Mouse (Mus musculus): ENCODE data around the gene Snapin.

The Snapin gene

DNA sequence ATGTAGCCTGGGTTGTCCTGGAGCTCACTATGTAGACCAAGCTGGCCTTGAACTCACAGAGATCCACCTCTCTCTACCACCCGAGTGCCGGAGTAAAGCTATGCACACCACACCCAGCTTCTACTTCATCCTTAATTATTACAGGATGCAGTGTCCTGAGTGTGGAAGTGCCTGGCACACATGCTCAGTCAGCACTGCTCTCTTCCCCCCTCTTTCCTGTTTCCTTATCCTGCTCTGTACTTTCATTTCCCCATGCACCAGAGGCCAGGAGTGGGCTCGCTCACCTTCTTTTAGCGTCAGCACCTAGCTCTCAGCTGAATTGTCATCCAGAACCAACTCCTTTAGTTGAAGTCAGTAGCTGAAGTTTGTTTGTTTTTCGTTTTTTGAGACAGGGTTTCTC is 30.5 kb downstream of the Snapin start:
- in situ Hi-C loops (cut with MboI, MseI) = loop anchor here (10.0 kb wide), 1 partner anchor 46 kb away; no protein-coding TSS in a partner anchor

DNA sequence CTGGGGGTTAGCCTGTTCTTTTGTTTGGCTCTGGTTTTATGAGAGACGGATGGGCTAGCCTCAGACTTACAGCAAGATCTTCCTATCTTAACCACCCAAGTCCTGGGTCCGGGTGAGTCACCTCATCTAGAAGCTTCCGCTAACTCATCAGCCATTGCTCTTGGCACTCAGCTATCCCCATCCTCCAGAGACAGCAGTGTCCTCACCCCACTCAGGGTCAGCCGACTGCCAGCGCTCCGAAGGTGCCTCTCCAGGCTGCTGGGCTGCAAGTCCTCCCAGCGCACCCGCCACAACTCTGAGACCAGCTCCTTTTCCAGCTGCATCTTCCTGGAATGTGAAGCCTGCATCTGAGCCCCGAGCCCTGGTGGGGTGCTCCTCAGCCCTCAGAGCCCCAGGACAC is 31.1 kb downstream of the Snapin start:
- in situ Hi-C loops (cut with MboI, MseI) = loop anchor here (10.0 kb wide), 1 partner anchor 45 kb away; no protein-coding TSS in a partner anchor

DNA sequence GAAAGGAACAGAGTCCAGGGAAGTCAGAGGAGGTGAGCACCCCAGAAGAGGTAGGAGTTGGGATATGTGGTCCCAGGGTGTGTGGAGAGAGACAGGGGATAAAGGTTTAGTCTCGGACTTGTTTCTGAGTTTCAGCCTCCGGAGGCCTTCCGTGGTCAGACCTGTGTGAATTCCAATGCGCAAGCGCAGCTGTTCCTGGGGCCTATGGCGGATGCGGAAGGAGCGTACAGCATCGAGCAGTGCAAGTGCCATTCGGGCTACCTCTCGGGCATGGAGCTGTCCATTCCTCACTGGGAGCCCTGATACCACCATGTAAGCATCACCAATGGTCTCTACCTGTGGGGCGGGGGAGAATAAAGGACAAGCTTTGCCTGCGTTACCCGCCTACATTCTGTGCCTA is 35.9 kb downstream of the Snapin start:
- in situ Hi-C loops (cut with MboI, MseI) = no loop called here

DNA sequence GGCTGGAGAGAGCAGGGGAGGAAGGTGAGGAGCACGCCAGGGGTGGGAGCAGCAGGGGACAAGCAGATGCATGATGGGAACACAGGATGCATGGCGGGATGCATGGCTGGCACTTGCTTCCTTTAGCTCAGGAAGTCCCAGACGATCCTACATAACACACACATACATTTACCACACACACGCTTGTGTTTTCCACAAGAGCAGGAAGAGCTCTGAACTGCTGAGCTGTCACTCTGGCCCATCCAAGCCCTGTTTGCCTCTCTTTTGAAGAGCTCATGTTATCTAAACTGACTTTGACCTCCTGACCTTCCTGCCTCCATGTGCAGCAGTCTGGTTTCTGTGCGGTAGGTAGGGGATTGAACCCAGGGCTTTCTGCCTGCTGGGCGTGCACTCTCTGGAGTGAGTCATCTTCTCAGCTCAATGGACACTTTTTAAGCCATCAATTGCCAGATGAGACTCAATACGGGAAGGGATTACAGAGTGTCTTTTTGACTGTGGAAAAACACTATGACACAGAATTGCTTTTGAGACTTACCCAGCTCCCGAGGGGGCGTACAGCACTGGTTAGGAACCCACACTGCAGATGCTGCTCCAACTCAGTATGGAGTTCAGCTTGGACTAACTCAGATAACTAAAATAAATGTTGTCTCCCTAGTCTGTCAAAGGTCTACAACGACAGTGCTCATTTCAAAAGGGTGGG is 39.3 kb downstream of the Snapin start:
- in situ Hi-C loops (cut with MboI, MseI) = no loop called here

DNA sequence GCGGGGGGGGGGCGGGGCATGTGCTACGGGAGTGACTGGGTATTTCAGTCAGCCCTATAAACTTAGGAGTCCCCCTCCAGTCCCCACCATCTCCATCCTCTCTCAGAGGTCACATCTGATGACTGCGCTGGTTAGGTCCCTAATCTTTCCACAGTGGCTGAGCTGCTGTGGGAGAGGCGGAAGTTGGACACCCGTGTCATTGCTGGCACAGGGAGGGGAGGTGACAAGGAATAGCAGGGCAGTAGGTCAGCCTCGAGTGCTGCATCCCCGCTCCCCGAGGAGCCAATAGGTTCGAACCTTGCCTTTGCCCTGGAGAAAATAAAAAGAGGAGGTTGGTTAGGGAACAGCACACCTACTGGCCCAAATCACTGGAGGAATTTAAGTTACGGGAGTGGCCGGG is 40.0 kb downstream of the Snapin start:
- in situ Hi-C loops (cut with MboI, MseI) = no loop called here

DNA sequence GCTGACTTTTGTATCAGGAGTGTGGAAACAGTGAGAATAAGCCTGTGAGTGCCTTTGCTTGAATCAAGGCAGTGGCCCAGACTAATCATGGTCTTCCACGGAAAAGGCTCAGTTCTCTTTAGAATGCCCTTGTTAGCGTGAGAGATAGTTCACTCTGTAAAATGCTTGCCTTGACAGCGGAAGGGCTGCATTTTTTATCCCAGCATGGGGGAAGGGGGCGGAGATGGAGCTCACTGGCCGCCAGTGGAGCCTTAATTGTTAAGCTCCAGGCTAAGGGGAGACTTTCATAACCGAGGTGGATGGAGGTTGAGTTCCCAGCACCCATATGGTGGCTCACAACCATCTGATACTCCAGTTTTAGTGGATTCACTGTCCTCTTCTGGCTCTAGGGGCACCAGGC is 42.2 kb downstream of the Snapin start:
- in situ Hi-C loops (cut with MboI, MseI) = no loop called here

DNA sequence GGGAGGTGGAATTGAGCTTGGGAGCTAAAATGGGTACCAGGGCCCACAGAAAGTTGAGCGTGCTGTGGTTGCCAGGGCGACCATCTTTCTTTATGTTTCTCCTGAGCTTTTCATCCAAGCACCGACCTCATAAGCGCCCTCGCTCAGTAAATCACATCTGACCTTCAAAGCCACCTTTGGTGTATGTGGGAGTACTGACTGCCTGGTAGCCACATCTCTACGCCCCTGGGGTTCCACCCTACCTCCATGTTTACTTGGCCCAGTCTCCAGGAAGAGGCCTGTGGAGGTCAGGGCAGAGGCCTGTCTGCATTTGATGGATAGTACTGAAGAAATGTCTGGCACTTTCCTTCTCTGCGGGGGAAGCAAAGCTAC is 43.7 kb downstream of the Snapin start:
- in situ Hi-C loops (cut with MboI, MseI) = no loop called here

DNA sequence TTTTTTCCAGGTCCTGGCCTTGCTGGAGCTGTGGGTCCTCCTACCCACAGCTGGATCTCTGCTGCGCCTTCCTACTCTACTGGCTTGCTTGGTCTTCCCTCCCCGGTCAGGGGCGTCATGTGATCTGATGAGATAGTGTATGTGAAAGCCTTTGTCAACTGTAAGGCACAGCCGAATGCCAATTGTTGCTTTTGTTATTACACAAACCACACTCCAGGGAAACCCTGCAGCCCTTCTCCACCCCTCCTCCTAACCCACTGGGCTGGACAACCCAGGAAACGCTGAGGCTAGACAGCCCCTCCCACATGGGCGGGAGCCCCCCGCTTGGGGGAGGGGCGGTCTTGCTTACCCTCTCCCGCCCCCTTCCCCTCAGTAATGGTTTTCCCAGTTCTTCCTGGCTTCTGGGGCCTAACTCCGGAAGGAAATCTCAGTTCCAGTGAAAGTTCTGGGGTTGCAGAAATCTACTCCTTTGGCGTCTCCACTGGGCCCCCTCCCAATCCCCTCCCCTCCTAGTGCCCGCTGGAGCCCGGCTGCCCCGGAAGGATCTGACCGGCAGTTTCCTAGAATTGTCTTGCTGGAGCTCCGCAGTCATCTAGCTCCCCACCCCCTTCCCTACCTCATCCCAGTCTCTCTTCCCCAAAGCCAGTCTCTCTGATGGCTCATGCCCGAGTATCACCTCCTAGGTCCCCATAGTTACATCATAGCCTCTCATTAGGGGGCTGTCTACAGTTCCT is 44.3 kb downstream of the Snapin start:
- in situ Hi-C loops (cut with MboI, MseI) = no loop called here

DNA sequence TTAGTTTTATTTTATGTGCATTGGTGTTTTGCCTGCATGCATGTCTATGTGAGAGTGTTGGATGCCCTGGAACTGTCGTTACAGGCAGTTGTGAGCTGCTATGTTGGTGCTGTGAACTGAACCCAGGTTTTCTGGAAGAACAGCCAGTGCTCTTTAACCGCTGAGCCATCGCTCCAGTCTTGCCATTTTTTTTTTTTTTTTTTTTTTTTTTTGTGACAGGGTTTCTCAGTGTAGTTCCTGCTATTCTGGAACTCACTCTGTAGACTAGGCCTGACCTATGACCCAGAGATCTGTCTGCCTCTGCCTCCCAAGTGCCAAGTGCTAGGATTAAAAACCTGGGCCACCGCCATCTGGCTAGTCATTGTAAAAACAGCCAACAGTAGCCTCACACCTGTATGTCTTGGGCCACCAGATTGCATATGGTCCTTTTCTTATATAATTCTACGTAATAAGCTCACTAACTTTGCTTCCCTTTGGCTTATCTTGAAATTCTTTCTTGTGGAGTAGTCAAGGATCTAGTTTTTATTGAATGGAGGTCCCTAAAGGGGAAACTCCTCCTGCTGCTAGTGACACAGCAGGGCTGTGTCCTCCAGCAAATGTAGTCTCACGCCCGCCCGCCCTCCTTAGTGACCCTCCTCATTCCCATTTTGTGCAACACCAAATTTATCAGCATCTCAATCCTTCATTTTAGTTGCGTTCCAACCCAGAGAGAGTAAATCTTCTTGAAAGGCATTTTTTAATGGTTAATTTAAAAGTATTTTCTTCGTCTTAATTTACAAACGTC is 45.2 kb downstream of the Snapin start:
- in situ Hi-C loops (cut with MboI, MseI) = no loop called here

DNA sequence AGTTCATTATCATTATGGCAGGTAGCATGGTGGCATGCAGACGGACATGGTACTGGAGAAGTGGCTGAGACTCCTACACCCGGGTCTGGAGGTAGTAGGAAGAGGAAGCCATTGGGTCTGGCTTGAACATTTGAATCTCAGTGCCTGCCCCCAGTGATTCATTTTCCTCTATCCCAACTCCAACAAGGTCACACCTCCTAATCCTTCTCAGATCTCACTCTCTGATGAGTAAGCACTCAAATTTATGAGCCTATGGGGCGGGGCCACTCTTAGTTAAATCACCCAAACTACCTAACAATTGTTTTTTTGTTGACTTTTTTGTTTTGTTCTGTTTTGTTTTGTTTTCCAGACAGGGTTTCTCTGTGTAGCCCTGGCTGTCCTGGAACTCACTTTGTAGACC is 46.9 kb downstream of the Snapin start:
- in situ Hi-C loops (cut with MboI, MseI) = no loop called here

DNA sequence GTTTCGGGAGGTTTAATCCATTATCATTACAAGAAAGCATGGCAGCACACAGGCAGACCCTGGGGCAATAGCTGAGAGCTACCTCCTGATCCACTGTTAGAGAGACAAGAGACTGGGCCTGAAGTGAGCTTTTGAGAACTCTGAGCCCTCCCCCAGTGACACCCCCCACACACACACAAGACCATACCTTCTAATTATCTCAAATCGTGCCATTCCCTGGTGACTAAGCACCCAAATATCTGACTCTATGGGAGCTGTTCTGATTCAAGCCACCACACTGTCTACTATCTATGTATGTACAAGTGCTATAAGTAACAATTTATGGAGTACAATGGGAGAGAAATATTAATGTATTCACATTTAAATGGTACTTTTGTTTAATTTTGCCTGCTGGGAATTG is 50.1 kb downstream of the Snapin start:
- in situ Hi-C loops (cut with MboI, MseI) = no loop called here

All from T-helper 2 cell (primary cell).